Comparison of ENCODE assay signal across 8 mouse cellular contexts in genomic region chr11:3761339-3761738, GRCm38 (mm10).
DNase-seq lines count a peak whose midpoint lies in the region; ATAC-seq and TF ChIP-seq lines count a peak whose summit lies in the region.

No protein-coding gene starts in this region.

- peaks cover 35% of the 10 kb centered on the region for H3K4me1 ChIP-seq in cerebellum, adult 2 months (ENCODE audit: control insufficient read depth, insufficient read depth, low read length)
- H3K4me1 ChIP-seq in limb, embryonic 14.5 days (ENCODE audit: control insufficient read depth, insufficient read depth, low read length): no peaks in the 10 kb centered on the region; the same call in 1 of the 2 replicates
- H3K4me1 ChIP-seq in stomach, embryonic 16.5 days (ENCODE audit: control insufficient read depth, insufficient read depth, low read length): no peaks in the 10 kb centered on the region

- H3K4me2 ChIP-seq in limb, embryonic 14.5 days (replicated peaks; ENCODE audit: low read depth, low read length, severe bottlenecking): peak overlapping the region; percentile 95
- peak overlapping the region; percentile 88 for H3K4me2 ChIP-seq in stomach, embryonic 16.5 days (ENCODE audit: low read depth, low read length)

- 19% methylated on average over 11 of the region's 11 CpGs for WGBS in cerebellum, adult 2 months
- WGBS in limb, embryonic 14.5 days: 9% methylated on average over 11 of the region's 11 CpGs
- WGBS in stomach, embryonic 16.5 days: 18% methylated on average over 11 of the region's 11 CpGs

- TF ChIP-seq POLR2A in cerebellum, adult 2 months (IDR thresholded peaks at IDR 0.05; ENCODE audit: borderline replicate concordance, insufficient read depth, low read length): no peak
- no peak for TF ChIP-seq POLR2A in limb, embryonic 14.5 days (IDR thresholded peaks at IDR 0.05; ENCODE audit: borderline replicate concordance, extremely low read depth, insufficient read depth, insufficient read length)

- H3K9ac ChIP-seq in limb, embryonic 14.5 days (ENCODE audit: low read depth, low read length, severe bottlenecking): peak overlapping the region; percentile 66
- peak overlapping the region; percentile 70 for H3K9ac ChIP-seq in stomach, embryonic 16.5 days (ENCODE audit: low read length)

- no peaks in the 10 kb centered on the region for H3K36me3 ChIP-seq in limb, embryonic 14.5 days (ENCODE audit: control insufficient read depth, insufficient read depth, low read length)
- H3K36me3 ChIP-seq in stomach, embryonic 16.5 days (ENCODE audit: control insufficient read depth, insufficient read depth, low read length): no peaks in the 10 kb centered on the region

- H3K27me3 ChIP-seq in cerebellum, adult 2 months (ENCODE audit: control insufficient read depth, insufficient read depth, low read length): no peaks in the 10 kb centered on the region
- H3K27me3 ChIP-seq in limb, embryonic 14.5 days (ENCODE audit: control insufficient read depth, insufficient read depth, low read length): peaks cover 9% of the 10 kb centered on the region
- peaks cover 19% of the 10 kb centered on the region; the same call in 1 of the 2 replicates for H3K27me3 ChIP-seq in stomach, embryonic 16.5 days (ENCODE audit: control insufficient read depth, insufficient read depth, low read length)

- no peak for TF ChIP-seq CTCF in cerebellum, adult 2 months (IDR thresholded peaks at IDR 0.05; ENCODE audit: borderline replicate concordance, insufficient read depth, low read depth, low read length)

- 0 out of 2 replicates have a peak, but pooled peaks have one; percentile 6 for ATAC-seq in limb, embryonic 14.5 days (ENCODE audit: low FRiP score, low read depth)
- ATAC-seq in stomach, embryonic 16.5 days (ENCODE audit: insufficient read depth, low FRiP score): no peak
- ATAC-seq in granulocyte monocyte progenitor cell, adult 5-6 weeks (replicated peaks; ENCODE audit: poor library complexity, severe bottlenecking): no peak

- DNase-seq in cerebellum, adult 2 months: peak; percentile 57 to 59
- no peak for DNase-seq in cerebellum, adult 8-10 months
- DNase-seq in right cerebral cortex, postnatal 14 days: peak; percentile 12
- no peak for DNase-seq in right cerebral cortex, postnatal 10 days (ENCODE audit: low spot score in 2 of 2)
- peak; percentile 4 for DNase-seq in limb, embryonic 14.5 days (ENCODE audit: low spot score)
- no peak for DNase-seq in left cerebral cortex, postnatal 14 days (ENCODE audit: low spot score in 2 of 2)

- peak overlapping the region; percentile 55 for H3K4me3 ChIP-seq in cerebellum, adult 2 months (replicated peaks; ENCODE audit: insufficient read depth, low read depth, low read length)
- H3K4me3 ChIP-seq in limb, embryonic 14.5 days (replicated peaks; ENCODE audit: low read length): peak overlapping the region; percentile 58
- peak overlapping the region; percentile 55 for H3K4me3 ChIP-seq in stomach, embryonic 16.5 days (replicated peaks; ENCODE audit: low read length)

- peak overlapping the region; percentile 68 for H3K27ac ChIP-seq in cerebellum, adult 2 months (ENCODE audit: insufficient read depth, low read length)
- no peak overlapping the region for H3K27ac ChIP-seq in limb, embryonic 14.5 days (replicated peaks; ENCODE audit: low read depth, low read length)
- H3K27ac ChIP-seq in stomach, embryonic 16.5 days (ENCODE audit: low read length): no peak overlapping the region

- intact Hi-C loops in left cerebral cortex, postnatal 14 days (cut with DNase I): no loop called here

- H3K9me3 ChIP-seq in limb, embryonic 14.5 days (ENCODE audit: control insufficient read depth, low read length): no peaks in the 10 kb centered on the region
- H3K9me3 ChIP-seq in stomach, embryonic 16.5 days (replicated peaks; ENCODE audit: control insufficient read depth, low read length): no peaks in the 10 kb centered on the region

Comparison
In these comparisons a context has a peak if more than half of its experiments do, and no peak if none do; other contexts are left out.
1. DNase-seq: peak in cerebellum, adult 2 months (2 of 2), right cerebral cortex, postnatal 14 days (single experiment) and limb, embryonic 14.5 days (single experiment); none in cerebellum, adult 8-10 months (single experiment), right cerebral cortex, postnatal 10 days (0 of 2) and left cerebral cortex, postnatal 14 days (0 of 2).
2. Peak in every context shown above with its lines, with median percentiles within 50 percentile points of each other: H3K4me3 ChIP-seq.